Mouse (Mus musculus) heart, adult 2 months (tissue): Measurements from ENCODE around the gene Heatr1.

ENCODE experiments used
- CTCF ChIP-seq: fragments of 200-600 bp; IDR thresholded peaks from 2 replicates; pipeline ENCODE4 v1.8.1; 2022; ENCODE audit warnings: antibody characterized with exemption, mild to moderate bottlenecking, moderate library complexity
- EP300 ChIP-seq: fragments of 200-500 bp; IDR thresholded peaks from 2 replicates; pipeline ENCODE4 v1.6.1; 2011; ENCODE audit warnings: low read depth, low read length, control low read depth; ENCODE audit not compliant: insufficient read depth
- POLR2A ChIP-seq: fragments of 200-500 bp; IDR thresholded peaks from 2 replicates; pipeline ENCODE4 v1.6.1; 2011; ENCODE audit warnings: mild to moderate bottlenecking, low read depth, low read length, control low read depth; ENCODE audit not compliant: insufficient read depth

DNA sequence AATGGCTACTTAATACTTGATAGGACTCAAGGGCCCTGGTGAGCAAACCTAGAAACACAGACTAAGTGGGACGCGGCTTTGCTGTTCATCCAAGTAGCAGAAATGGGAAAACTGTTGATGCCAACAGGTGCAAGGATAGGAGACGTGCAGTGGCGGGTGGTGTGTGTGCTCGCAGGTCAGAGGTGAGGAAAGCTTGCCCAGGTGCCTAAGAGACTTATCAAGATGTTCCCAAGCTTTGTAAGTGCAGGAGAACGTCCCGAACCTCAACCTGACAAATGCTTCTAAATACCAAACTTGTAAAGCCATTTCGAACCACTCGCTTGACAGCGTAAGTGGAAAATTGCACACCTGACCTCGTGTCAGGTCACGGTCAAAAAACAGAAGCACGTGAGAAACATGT is 33.7 kb downstream of the Heatr1 start:
- TF ChIP-seq CTCF (no peak), EP300 (no peak), POLR2A (no peak)
